Mouse (Mus musculus): ENCODE measurements around the gene Dusp9.

- TF ChIP-seq POLR2A (IDR thresholded peaks at IDR 0.05; ENCODE audit: insufficient read depth, low read length) (no peak), EP300 (IDR thresholded peaks at IDR 0.05; ENCODE audit: insufficient read depth, low read depth, low read length) (no peak), CTCF (IDR thresholded peaks at IDR 0.05; ENCODE audit: low read depth, low read length) (no peak)
Observed at GRCm38 (mm10) chrX:73684978-73685377, 45.8 kb downstream of the Dusp9 start.
